Mouse (Mus musculus) kidney, embryonic 14.5 days (tissue): ENCODE results near the gene Slc15a5. TPM values are rescaled to one million over a fixed set of nuclear protein-coding genes. Genes with fewer than 3 reads are reported as not detected.

Experiments
- ATAC-seq: fragments of 200-750 bp; cut with Nextera tagmentation; 2 replicates; pipeline ENCODE4 v1.8.0; 2017; ENCODE audit warnings: moderate number of reproducible peaks, mild to moderate bottlenecking, moderate TSS enrichment, moderate library complexity; ENCODE audit not compliant: low FRiP score, low TSS enrichment
- H3K27ac ChIP-seq: fragments of 300-500 bp; sonication (generic); 2 replicates; pipeline ENCODE4 v1.5.1; 2014; ENCODE audit warnings: low read depth, mild to moderate bottlenecking, low read length, moderate library complexity, mixed read lengths
- H3K27me3 ChIP-seq: fragments of 300-500 bp; sonication (generic); 2 replicates; pipeline ENCODE4 v1.6.1; 2014; ENCODE audit warnings: mild to moderate bottlenecking, low read length; ENCODE audit not compliant: control insufficient read depth, insufficient read depth
- H3K36me3 ChIP-seq: fragments of 300-500 bp; sonication (generic); 2 replicates; pipeline ENCODE4 v1.6.1; 2014; ENCODE audit warnings: low read length, mixed read lengths; ENCODE audit not compliant: control insufficient read depth, insufficient read depth
- H3K4me1 ChIP-seq: fragments of 300-500 bp; sonication (generic); 2 replicates; pipeline ENCODE4 v1.6.1; 2014; ENCODE audit warnings: low read length, mixed read lengths; ENCODE audit not compliant: control insufficient read depth, insufficient read depth
- H3K4me2 ChIP-seq: fragments of 300-500 bp; sonication (generic); replicated peaks from 2 replicates; pipeline ENCODE4 v1.6.1; 2014; ENCODE audit warnings: low read depth, mild to moderate bottlenecking, low read length
- H3K4me3 ChIP-seq: fragments of 300-500 bp; sonication (generic); 2 replicates; pipeline ENCODE4 v1.5.1; 2014; ENCODE audit warnings: mild to moderate bottlenecking, low read length
- H3K9ac ChIP-seq: fragments of 300-500 bp; sonication (generic); 2 replicates; pipeline ENCODE4 v1.6.1; 2014; ENCODE audit warnings: low read depth, mild to moderate bottlenecking, low read length, moderate library complexity
- H3K9me3 ChIP-seq: fragments of 300-500 bp; sonication (generic); 2 replicates; pipeline ENCODE4 v1.6.1; 2016; ENCODE audit warnings: low read length; ENCODE audit not compliant: control insufficient read depth
- WGBS: fragments of 180-500 bp; shearing (Covaris S2); extraction: QIAGEN DNeasy Blood & Tissue Kit; methylation state at CpG from one replicate; pipeline ENCODE4 v1.1.7; 2014; 5-methylcytosine and 5-hydroxymethylcytosine counted together
- polyA plus RNA-seq: library from polyadenylated mRNA; unstranded; fragments of >200 nt; fragmentation: Nextera tagmentation; extraction: Ambion mirVana; gene quantifications from 2 replicates; pipeline ENCODE4 v1.2.1, GENCODE M21; 2014

Gene Slc15a5
- not detected in 2 replicates for polyA plus RNA-seq

DNA sequence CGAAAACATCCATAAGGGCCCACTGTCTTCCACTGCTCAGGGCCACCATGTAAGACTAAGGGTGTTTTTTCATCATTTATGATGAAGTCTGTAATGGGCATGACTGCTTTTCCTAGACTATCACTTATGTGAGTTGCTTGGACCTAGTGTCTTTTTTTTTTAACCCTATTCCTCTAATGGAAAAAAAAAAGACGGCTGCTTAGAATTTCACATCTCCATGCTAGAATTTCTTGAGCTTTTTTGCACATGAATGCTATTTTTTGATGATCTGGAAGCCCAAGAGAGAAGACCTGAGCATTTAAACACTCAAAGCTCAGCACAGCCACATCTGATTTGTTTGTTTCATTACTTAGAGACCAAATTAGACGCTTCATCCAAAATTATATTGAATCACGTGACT, at the start of gene Slc15a5:
Gene Slc15a5 (minus strand): TSS at position 101 of the 400 bp plus-strand sequence.
- no peak for ATAC-seq
- Histone ChIP-seq H3K27ac (no peak within 1 kb of the TSS), H3K36me3 (no peaks in the 10 kb centered on the region), H3K4me2 (no peak within 1 kb of the TSS), H3K4me3 (no peak within 1 kb of the TSS), H3K9me3 (no peaks in the 10 kb centered on the region), H3K9ac (no peak within 1 kb of the TSS), H3K27me3 (no peaks in the 10 kb centered on the region), H3K4me1 (no peaks in the 10 kb centered on the region)
- WGBS, result 90% methylated on average over 4 of the region's 4 CpGs

- Histone ChIP-seq H3K9ac (no peak overlapping the region), H3K4me2 (no peak overlapping the region), H3K27me3 (no peaks in the 10 kb centered on the region), H3K9me3 (no peaks in the 10 kb centered on the region), H3K4me1 (no peaks in the 10 kb centered on the region), H3K36me3 (no peaks in the 10 kb centered on the region), H3K4me3 (no peak overlapping the region), H3K27ac (no peak overlapping the region)
- WGBS, result 77% methylated on average over 10 of the region's 10 CpGs
- ATAC-seq, result no peak
These were observed 48.9 kb upstream of the Slc15a5 start for GRCm38 (mm10) chr6:138128392-138129335.

- no peaks in the 10 kb centered on the region for H3K27me3 ChIP-seq
- 88% methylated on average over 3 of the region's 3 CpGs for WGBS
- H3K9ac ChIP-seq, result no peak overlapping the region
- H3K4me2 ChIP-seq, result no peak overlapping the region
- H3K36me3 ChIP-seq, result no peaks in the 10 kb centered on the region
- H3K4me3 ChIP-seq, result no peak overlapping the region
- H3K27ac ChIP-seq, result no peak overlapping the region
- H3K4me1 ChIP-seq, result no peaks in the 10 kb centered on the region
- ATAC-seq, result no peak
- no peaks in the 10 kb centered on the region for H3K9me3 ChIP-seq
These were observed 37.8 kb upstream of the Slc15a5 start for GRCm38 (mm10) chr6:138117496-138117895.

DNA sequence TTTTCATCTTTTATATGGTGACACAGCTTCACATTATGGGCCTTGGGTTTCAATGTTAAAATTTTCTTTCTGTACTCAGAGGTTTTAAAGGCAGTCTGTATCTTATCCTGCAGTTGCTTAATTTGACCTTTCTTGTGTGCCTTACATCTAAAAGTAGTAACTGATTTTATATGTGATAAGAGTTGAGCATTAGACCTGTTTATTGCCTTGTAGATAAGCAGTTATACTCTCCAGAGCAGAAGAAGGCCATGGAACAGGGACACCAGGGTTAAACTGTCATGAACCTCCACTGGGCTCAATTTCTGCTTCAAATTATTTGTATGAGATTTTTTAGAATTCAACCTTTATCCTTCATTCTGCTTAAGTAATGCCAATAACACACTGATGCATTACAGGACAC, 24.8 kb upstream of the Slc15a5 start:
- no peak overlapping the region for H3K27ac ChIP-seq
- H3K4me2 ChIP-seq, result no peak overlapping the region
- no peaks in the 10 kb centered on the region for H3K36me3 ChIP-seq
- no peaks in the 10 kb centered on the region for H3K27me3 ChIP-seq
- no peaks in the 10 kb centered on the region for H3K9me3 ChIP-seq
- no peak overlapping the region for H3K9ac ChIP-seq
- no peak for ATAC-seq
- no peaks in the 10 kb centered on the region for H3K4me1 ChIP-seq
- no peak overlapping the region for H3K4me3 ChIP-seq

DNA sequence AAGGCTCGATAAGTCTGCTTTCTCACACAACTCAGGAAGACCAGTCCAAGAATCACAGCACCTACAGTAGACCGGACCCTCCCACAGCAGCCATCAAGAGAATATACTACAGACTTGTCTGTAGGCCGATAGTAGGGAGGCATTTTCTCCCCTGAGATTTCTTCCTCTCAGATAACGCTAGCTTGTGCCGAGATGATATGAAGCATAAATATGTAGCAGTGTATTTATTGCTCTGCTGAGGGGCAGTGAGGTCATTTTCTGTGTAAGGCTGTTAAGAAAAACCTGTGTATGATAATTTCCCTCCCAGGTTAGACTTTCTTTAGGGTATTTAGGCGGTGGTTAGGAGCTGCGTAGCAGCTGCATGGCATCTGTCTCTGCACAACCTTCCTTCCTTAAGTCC, 23.2 kb upstream of the Slc15a5 start:
- H3K36me3 ChIP-seq, result no peaks in the 10 kb centered on the region
- H3K27me3 ChIP-seq, result no peaks in the 10 kb centered on the region
- no peaks in the 10 kb centered on the region for H3K4me1 ChIP-seq
- no peak overlapping the region for H3K9ac ChIP-seq
- H3K4me3 ChIP-seq, result no peak overlapping the region
- H3K27ac ChIP-seq, result no peak overlapping the region
- H3K9me3 ChIP-seq, result no peaks in the 10 kb centered on the region
- WGBS, result 57% methylated on average over 7 of the region's 7 CpGs
- H3K4me2 ChIP-seq, result no peak overlapping the region
- no peak for ATAC-seq

- Histone ChIP-seq H3K4me2 (no peak overlapping the region), H3K27ac (no peak overlapping the region), H3K36me3 (no peaks in the 10 kb centered on the region), H3K9me3 (no peaks in the 10 kb centered on the region), H3K4me3 (no peak overlapping the region), H3K27me3 (no peaks in the 10 kb centered on the region), H3K9ac (no peak overlapping the region), H3K4me1 (no peaks in the 10 kb centered on the region)
- ATAC-seq, result no peak
- 87% methylated on average over 4 of the region's 4 CpGs for WGBS
These were observed 22.1 kb upstream of the Slc15a5 start for GRCm38 (mm10) chr6:138101843-138102242.

DNA sequence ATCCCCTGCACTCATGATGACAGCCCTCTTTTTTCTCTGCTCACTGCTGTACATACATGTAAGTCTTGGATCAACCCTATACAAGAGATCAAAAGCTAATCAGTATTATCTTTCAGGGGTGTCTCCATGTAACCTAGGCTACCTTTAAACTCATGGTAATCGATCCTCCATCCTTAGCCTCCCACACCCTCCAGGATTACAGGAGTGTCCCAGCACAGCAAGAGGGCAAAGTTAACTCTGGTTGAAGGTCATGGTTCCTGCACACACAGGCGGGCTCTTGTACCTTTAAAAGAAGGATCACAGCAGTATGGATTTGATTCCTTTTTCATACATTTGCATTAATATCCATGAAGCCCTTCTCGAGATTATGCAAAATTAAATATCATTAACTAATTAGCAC, 19.9 kb upstream of the Slc15a5 start:
- H3K4me1 ChIP-seq, result no peaks in the 10 kb centered on the region
- WGBS, result 48% methylated on average over 3 of the region's 3 CpGs
- H3K36me3 ChIP-seq, result no peaks in the 10 kb centered on the region
- H3K4me3 ChIP-seq, result no peak overlapping the region
- no peak overlapping the region for H3K27ac ChIP-seq
- H3K4me2 ChIP-seq, result no peak overlapping the region
- no peaks in the 10 kb centered on the region for H3K27me3 ChIP-seq
- peak; percentile 77 for ATAC-seq
- H3K9me3 ChIP-seq, result no peaks in the 10 kb centered on the region
- H3K9ac ChIP-seq, result no peak overlapping the region

- no peak overlapping the region for H3K4me2 ChIP-seq
- 84% methylated on average over 3 of the region's 3 CpGs for WGBS
- no peak for ATAC-seq
- H3K9me3 ChIP-seq, result no peaks in the 10 kb centered on the region
- H3K4me3 ChIP-seq, result no peak overlapping the region
- H3K27me3 ChIP-seq, result no peaks in the 10 kb centered on the region
- no peaks in the 10 kb centered on the region for H3K4me1 ChIP-seq
- no peak overlapping the region for H3K27ac ChIP-seq
- no peak overlapping the region for H3K9ac ChIP-seq
- no peaks in the 10 kb centered on the region for H3K36me3 ChIP-seq
These were observed 15.3 kb upstream of the Slc15a5 start for GRCm38 (mm10) chr6:138095060-138095459.

- no peaks in the 10 kb centered on the region for H3K36me3 ChIP-seq
- no peaks in the 10 kb centered on the region for H3K9me3 ChIP-seq
- WGBS, result 86% methylated on average over 7 of the region's 7 CpGs
- H3K27ac ChIP-seq, result no peak overlapping the region
- H3K4me3 ChIP-seq, result no peak overlapping the region
- H3K9ac ChIP-seq, result no peak overlapping the region
- ATAC-seq, result no peak
- H3K4me2 ChIP-seq, result no peak overlapping the region
- no peaks in the 10 kb centered on the region for H3K4me1 ChIP-seq
- no peaks in the 10 kb centered on the region for H3K27me3 ChIP-seq
These were observed 12.7 kb upstream of the Slc15a5 start for GRCm38 (mm10) chr6:138092432-138092831.
